Mouse (Mus musculus) E14TG2a.4 (cell line): ENCODE data around the gene Slc4a8.
A peak's percentile ranks its signal among the peaks of the same experiment; 100 is the strongest.

Experiments
- H3K27me3 ChIP-seq: 2 replicates; pipeline ENCODE4 v1.6.1; 2014; ENCODE audit warnings: low read length, control low read depth; ENCODE audit not compliant: insufficient read depth
- H3K36me3 ChIP-seq: 2 replicates; pipeline ENCODE4 v1.6.1; 2014; ENCODE audit warnings: low read length, control low read depth; ENCODE audit not compliant: insufficient read depth
- H3K4me1 ChIP-seq: replicated peaks from 2 replicates; pipeline ENCODE4 v1.6.1; 2014; ENCODE audit warnings: low read depth, low read length, control low read depth
- H3K4me3 ChIP-seq: replicated peaks from 2 replicates; pipeline ENCODE4 v1.5.1; 2014; ENCODE audit warnings: mild to moderate bottlenecking, low read length
- H3K9me3 ChIP-seq: 2 replicates; pipeline ENCODE4 v1.6.1; 2014; ENCODE audit warnings: low read length, control low read depth
- CTCF ChIP-seq: conservative IDR thresholded peaks from 2 replicates; pipeline ENCODE4 v1.5.1; 2014; ENCODE audit warnings: low read length
- NANOG ChIP-seq: IDR thresholded peaks from 2 replicates; pipeline ENCODE4 v1.6.1; 2014; ENCODE audit warnings: borderline replicate concordance, low read length, mixed read lengths
- POU5F1 ChIP-seq: IDR thresholded peaks from 2 replicates; pipeline ENCODE4 v1.6.1; 2014; ENCODE audit warnings: low read length, borderline replicate concordance

The Slc4a8 gene

DNA sequence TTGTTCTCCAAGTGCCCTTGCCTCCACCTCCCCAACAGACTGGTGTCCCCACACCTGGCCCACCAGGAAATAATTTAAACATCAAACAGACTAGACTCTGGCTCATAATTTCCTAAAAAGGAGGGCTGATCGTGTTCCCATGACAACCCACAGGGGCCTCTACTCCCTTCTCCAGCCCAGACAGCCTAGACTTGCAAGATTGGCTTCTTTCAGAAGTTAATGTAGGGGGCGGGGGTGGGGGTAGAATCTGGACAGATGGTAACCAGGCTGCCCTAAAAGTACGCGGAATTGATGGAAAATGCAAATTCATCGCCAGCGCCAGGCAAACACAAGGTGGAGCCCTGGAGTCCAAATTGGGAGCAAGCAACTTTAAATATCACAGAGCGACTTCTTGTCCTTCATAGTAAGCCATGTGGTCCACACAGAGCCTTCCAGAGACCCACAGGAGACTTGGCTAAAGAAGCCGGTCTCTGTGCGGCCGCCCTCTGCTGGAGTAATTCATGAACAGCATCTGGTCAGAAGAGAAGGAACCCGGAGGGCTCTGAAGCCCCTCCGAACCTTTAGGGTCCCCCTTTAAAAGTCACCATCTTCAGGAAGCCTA is 77.2 kb downstream of the Slc4a8 start:
- Histone ChIP-seq H3K9me3 (peaks cover 12% of the 10 kb centered on the region), H3K4me3 (no peak overlapping the region), H3K4me1 (peaks cover 27% of the 10 kb centered on the region), H3K27me3 (peaks cover 9% of the 10 kb centered on the region), H3K36me3 (no peaks in the 10 kb centered on the region)
- TF ChIP-seq CTCF (peak; percentile 36), POU5F1 (no peak), NANOG (no peak)

DNA sequence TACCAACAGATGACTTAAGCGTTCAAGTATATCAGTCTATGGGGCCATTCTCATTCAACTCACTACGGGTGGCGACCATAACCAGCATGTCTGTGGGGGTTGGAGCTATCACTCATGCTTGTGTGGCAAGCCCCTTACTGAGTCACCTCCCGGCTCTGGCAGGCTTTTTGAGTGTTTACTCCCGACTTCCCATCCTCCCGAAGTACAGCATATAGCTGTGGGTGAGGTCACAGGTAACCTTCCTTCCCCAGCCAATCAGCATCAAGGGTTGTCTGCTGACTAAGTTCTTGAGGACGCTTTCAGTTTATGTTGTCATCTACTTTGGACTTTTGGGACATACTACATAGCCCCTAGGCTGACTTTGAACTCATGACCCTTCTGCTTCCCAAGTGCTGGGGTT is 82.8 kb downstream of the Slc4a8 start:
- TF ChIP-seq CTCF (no peak), NANOG (no peak), POU5F1 (no peak)
- Histone ChIP-seq H3K4me1 (peaks cover 17% of the 10 kb centered on the region), H3K4me3 (no peak overlapping the region), H3K27me3 (peaks cover 8% of the 10 kb centered on the region; the same call in 1 of the 2 replicates), H3K9me3 (peaks cover 8% of the 10 kb centered on the region), H3K36me3 (no peaks in the 10 kb centered on the region)

DNA sequence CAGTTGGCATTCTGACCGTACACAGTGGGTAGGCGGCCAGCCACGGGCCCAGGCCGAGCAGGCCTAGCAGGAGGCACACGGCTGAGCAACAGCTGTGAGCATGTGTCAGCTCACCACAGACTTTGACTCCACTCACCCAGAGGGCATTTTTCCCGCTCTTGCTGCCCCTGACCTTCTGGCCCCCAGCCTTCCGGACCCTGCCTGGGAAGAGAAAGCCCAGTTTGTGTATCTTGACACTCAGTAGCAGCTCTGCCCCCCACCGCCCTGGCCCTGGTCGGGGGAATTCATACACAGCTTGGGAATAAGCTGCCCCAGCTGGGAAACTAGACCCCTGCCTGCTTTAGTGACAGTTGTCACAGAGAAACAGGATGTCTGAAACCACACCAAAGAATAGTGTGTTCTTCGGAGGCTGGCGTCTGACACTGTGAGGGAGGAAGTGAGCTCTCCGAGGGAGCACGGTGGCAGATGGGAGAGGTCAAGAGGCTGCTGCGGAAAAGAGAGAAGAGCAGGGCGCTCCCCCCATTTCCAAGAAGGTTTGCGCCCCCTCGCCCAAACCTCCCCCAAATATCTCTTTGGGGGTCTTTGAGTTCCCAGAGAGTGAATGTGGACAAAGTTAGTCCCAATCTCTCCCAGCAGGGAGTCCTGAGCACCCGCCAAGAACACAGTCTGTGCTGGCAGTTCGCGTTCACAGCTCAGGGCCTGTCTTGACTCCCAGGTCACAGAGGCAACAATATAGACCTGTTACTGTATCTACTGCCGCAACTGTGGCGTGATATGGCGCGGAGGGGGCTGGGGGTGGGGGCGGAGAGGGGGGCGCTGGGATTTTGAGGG is 83.7 kb downstream of the Slc4a8 start:
- peaks cover 8% of the 10 kb centered on the region for H3K9me3 ChIP-seq
- H3K4me3 ChIP-seq: 0 out of 2 replicates have a peak overlapping the region, but pooled peaks have one; percentile 29
- peaks cover 14% of the 10 kb centered on the region for H3K4me1 ChIP-seq
- H3K36me3 ChIP-seq: no peaks in the 10 kb centered on the region
- H3K27me3 ChIP-seq: peaks cover 8% of the 10 kb centered on the region; the same call in 1 of the 2 replicates
- TF ChIP-seq NANOG (no peak), CTCF (no peak), POU5F1 (no peak)

DNA sequence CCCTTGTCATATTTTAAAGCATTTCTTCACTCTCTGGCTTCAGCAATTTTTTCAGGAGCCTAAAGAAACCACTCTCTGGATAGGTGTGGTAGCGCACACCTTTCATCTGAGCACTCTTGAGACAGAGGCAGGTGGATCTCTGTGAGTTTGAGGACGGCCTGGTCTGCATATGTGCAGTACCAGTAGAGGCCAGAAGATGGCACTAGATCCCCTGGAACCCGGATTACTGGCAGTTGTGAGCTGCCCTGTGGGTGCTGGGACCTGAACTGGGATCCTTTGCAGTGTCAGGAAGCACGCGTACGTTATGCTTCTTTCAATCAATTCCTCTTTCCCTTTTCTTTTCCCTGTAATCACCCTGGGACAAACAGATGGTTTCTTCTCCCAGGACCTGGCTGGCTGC is 85.6 kb downstream of the Slc4a8 start:
- TF ChIP-seq POU5F1 (no peak), CTCF (peak; percentile 86)
- no peaks in the 10 kb centered on the region for H3K36me3 ChIP-seq

DNA sequence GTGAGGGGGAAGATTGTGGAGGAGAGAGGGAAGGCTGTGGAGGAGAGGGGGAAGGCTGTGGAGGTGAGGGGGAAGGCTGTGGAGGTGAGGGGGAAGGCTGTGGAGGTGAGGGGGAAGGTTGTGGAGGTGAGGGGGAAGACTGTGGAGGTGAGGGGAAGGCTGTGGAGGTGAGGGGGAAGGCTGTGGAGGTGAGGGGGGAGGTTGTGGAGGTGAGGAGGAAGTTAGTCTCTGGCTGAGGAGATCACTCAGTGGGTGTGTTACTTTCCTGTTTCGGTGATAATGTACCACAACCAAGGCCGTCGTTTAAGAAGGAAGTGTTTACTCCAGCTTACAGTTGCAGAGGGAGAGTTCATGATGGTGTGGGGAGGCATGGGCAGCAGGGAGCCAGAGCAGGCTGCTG is 96.0 kb downstream of the Slc4a8 start:
- no peaks in the 10 kb centered on the region for H3K4me1 ChIP-seq
- no peak overlapping the region for H3K4me3 ChIP-seq
- no peaks in the 10 kb centered on the region for H3K9me3 ChIP-seq
- H3K27me3 ChIP-seq: peaks cover 40% of the 10 kb centered on the region
- no peak for TF ChIP-seq CTCF
- no peak for TF ChIP-seq POU5F1
- TF ChIP-seq NANOG: no peak
- no peaks in the 10 kb centered on the region for H3K36me3 ChIP-seq

More for the DNA sequence above, 85.6 kb downstream of the Slc4a8 start:
- peaks cover 8% of the 10 kb centered on the region for H3K9me3 ChIP-seq
- no peak overlapping the region for H3K4me3 ChIP-seq
- H3K4me1 ChIP-seq: peaks cover 10% of the 10 kb centered on the region
- peaks cover 6% of the 10 kb centered on the region; the same call in 1 of the 2 replicates for H3K27me3 ChIP-seq

DNA sequence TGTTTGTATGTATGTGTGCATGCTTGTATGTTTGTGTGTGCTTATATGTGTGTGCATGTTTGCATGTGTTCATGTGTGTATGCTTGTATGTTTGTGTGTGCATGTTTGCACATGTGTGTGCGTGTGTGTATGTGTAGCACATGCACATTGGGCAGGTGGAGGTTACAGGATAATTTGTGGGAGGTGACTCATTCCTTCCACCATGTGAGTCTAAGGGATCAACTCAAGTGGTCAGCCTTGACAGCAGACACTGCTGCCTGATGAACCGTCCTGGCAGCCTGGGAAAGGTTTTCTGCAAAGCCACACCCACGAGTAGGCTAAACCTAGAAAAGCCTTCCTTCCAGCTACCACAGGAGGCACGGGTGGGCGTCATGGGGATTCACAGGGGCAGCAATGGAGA is 99.3 kb downstream of the Slc4a8 start:
- Histone ChIP-seq H3K27me3 (peaks cover 40% of the 10 kb centered on the region), H3K4me1 (no peaks in the 10 kb centered on the region), H3K9me3 (no peaks in the 10 kb centered on the region), H3K36me3 (no peaks in the 10 kb centered on the region), H3K4me3 (no peak overlapping the region)
- TF ChIP-seq NANOG: no peak
- no peak for TF ChIP-seq POU5F1
- no peak for TF ChIP-seq CTCF

DNA sequence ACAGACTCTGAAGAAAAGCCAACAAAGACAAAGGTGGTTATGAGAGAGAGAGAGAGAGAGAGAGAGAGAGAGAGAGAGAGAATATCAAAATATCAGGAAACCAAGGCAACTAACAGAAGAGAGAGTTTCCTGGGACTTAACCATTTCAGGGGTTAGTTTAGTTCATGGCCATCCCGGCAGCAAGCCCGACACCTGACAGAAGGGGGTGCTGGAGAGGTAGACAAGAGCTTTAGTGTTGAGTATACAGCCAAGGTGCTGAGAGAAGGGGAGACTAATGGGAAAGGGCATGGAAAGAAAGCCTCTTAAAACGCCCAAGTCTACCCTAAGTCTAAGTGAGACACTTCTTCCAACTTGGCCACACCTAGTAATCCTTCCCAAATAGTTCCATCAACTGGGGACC is 104.0 kb downstream of the Slc4a8 start:
- peak; percentile 32 for TF ChIP-seq CTCF
- TF ChIP-seq POU5F1: no peak

DNA sequence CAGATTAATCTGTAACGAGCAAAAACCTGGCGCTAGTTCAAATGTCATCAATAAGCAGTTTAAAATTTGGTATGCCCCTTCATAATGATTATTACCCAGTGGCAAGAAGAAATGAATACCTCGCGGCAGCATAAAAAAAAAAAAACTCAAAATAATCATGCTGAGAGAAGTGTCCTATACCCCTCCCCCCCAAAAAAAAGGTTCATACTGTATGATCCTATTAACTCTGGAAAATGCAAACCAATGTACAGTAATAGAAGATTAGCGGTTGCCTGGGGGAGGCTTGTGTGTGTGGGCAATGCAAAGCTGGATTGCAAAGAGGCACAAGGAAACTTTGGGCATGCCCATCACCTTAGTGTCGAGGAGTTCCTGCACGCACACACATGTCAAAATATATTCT is 108.0 kb downstream of the Slc4a8 start, which contains the start of gene Scn8a:
Scn8a (plus strand) TSS at position 301 of the 400 bp plus-strand sequence.
- peaks cover 21% of the 10 kb centered on the region for H3K4me1 ChIP-seq
- no peaks in the 10 kb centered on the region for H3K9me3 ChIP-seq
- TF ChIP-seq POU5F1 (no peak), NANOG (no peak), CTCF (no peak)
- H3K36me3 ChIP-seq: no peaks in the 10 kb centered on the region
- H3K27me3 ChIP-seq: peaks cover 57% of the 10 kb centered on the region
- H3K4me3 ChIP-seq: peak within 1 kb of the TSS; percentile 73

More for the DNA sequence above, 104.0 kb downstream of the Slc4a8 start:
- no peaks in the 10 kb centered on the region for H3K36me3 ChIP-seq
- H3K27me3 ChIP-seq: peaks cover 43% of the 10 kb centered on the region
- H3K9me3 ChIP-seq: no peaks in the 10 kb centered on the region
- H3K4me3 ChIP-seq: no peak overlapping the region
- peaks cover 8% of the 10 kb centered on the region for H3K4me1 ChIP-seq

DNA sequence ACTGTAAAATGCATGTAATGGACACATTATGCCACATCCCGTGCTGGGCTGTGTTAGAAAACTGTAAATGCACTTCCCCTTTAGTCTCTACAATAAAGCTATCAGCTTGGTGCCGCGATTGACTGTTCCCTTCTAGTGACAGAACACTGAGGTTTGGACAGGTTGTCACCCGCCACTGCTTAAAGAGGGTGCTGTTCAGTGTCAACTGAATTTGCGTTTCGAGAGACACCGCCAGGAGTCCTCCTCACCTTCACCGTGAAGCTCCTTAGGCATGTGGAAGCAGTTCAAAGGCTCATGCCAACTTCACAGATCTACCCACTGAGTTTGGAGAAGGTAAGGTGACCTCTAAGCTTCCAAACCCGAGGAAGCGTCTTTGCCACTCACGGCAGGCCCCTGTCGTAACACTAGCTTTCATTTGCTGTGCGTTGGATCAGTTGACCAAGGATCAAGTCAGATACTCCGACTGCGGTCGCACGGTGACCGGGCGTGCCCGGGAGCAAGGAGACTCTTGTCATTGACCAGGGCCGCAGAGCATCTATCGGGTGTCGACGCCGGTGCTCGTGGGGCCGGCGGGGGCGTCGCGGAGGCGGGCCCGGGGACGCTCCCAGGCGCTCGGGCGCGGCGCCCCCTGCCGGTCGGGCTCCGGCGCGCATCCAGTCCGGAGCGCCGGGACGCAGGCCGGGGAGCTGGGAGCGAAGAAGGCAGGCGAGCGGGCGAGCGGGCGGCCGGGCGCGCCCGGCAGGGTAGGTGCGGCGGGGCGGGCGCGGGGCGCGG is 108.6 kb downstream of the Slc4a8 start:
- H3K36me3 ChIP-seq: no peaks in the 10 kb centered on the region
- H3K4me1 ChIP-seq: peaks cover 21% of the 10 kb centered on the region
- H3K4me3 ChIP-seq: peak overlapping the region; percentile 73
- peaks cover 57% of the 10 kb centered on the region for H3K27me3 ChIP-seq
- TF ChIP-seq POU5F1 (no peak), NANOG (no peak), CTCF (no peak)
- no peaks in the 10 kb centered on the region for H3K9me3 ChIP-seq
